Mouse (Mus musculus): ENCODE data around the gene Speer4e. TPM values are rescaled to one million over a fixed set of nuclear protein-coding genes. Genes with fewer than 3 reads are reported as not detected.
"Not testable (repeated sequence)": the region's sequence is repeated elsewhere in the genome, so short reads cannot be mapped to it uniquely, and the experiment has no call there.

Gene Speer4e
- not detected for total RNA-seq (2021)
- long read RNA-seq: 0 reads

- DNase-seq (ENCODE audit: low spot score in 2 of 2): not testable (repeated sequence)
These were observed at the start of gene Speer4e for GRCm38 (mm10) chr5:14938329-14938728. Gene Speer4e, minus strand, starts transcription at chr5:14938429.

- not testable (repeated sequence) for DNase-seq (ENCODE audit: low spot score in 2 of 2)
These were observed 48.6 kb upstream of the Speer4e start for GRCm38 (mm10) chr5:14986649-14987387.

- DNase-seq (ENCODE audit: low spot score in 2 of 2): not testable (repeated sequence)
These were observed 40.6 kb upstream of the Speer4e start, which contains the start of gene Gm10354 for GRCm38 (mm10) chr5:14978835-14979234. Gene Gm10354, minus strand, starts transcription at chr5:14978935.

GRCm38 (mm10) chr5:14977368-14977767 lies 39.1 kb upstream of the Speer4e start:
- not testable (repeated sequence) for DNase-seq (ENCODE audit: low spot score in 2 of 2)

- not testable (repeated sequence) for DNase-seq (ENCODE audit: low spot score in 2 of 2)
These were observed 37.1 kb upstream of the Speer4e start for GRCm38 (mm10) chr5:14975294-14975693.

GRCm38 (mm10) chr5:14972841-14973240 lies 34.6 kb upstream of the Speer4e start:
- DNase-seq (ENCODE audit: low spot score in 2 of 2): not testable (repeated sequence)

GRCm38 (mm10) chr5:14963821-14964220 lies 25.6 kb upstream of the Speer4e start:
- DNase-seq (ENCODE audit: low spot score in 2 of 2): not testable (repeated sequence)

GRCm38 (mm10) chr5:14961502-14961901 lies 23.3 kb upstream of the Speer4e start:
- DNase-seq (ENCODE audit: low spot score in 2 of 2): not testable (repeated sequence)

- DNase-seq (ENCODE audit: low spot score in 2 of 2): not testable (repeated sequence)
These were observed 17.9 kb upstream of the Speer4e start for GRCm38 (mm10) chr5:14955928-14956706.

- not testable (repeated sequence) for DNase-seq (ENCODE audit: low spot score in 2 of 2)
These were observed 15.4 kb upstream of the Speer4e start for GRCm38 (mm10) chr5:14953587-14953986.

GRCm38 (mm10) chr5:14952749-14953148 lies 14.5 kb upstream of the Speer4e start:
- not testable (repeated sequence) for DNase-seq (ENCODE audit: low spot score in 2 of 2)

- not testable (repeated sequence) for DNase-seq (ENCODE audit: low spot score in 2 of 2)
These were observed 13.6 kb upstream of the Speer4e start for GRCm38 (mm10) chr5:14951822-14952221.

GRCm38 (mm10) chr5:14947482-14948198 lies 9.4 kb upstream of the Speer4e start:
- peak; percentile 7 to 21 for DNase-seq (ENCODE audit: low spot score in 2 of 2)

- DNase-seq (ENCODE audit: low spot score in 2 of 2): not testable (repeated sequence)
These were observed 7.3 kb upstream of the Speer4e start for GRCm38 (mm10) chr5:14945524-14945923.

- not testable (repeated sequence) for DNase-seq (ENCODE audit: low spot score in 2 of 2)
These were observed 2.8 kb upstream of the Speer4e start for GRCm38 (mm10) chr5:14941043-14941442.

- DNase-seq (ENCODE audit: low spot score in 2 of 2): not testable (repeated sequence)
These were observed 4.5 kb downstream of the Speer4e start for GRCm38 (mm10) chr5:14933721-14934120.

- not testable (repeated sequence) for DNase-seq (ENCODE audit: low spot score in 2 of 2)
These were observed 11.2 kb downstream of the Speer4e start for GRCm38 (mm10) chr5:14927047-14927446.

GRCm38 (mm10) chr5:14914799-14915198 lies 23.4 kb downstream of the Speer4e start, which contains the start of gene Gm9758:
Gene Gm9758, minus strand, starts transcription at chr5:14914899.
- not testable (repeated sequence) for DNase-seq (ENCODE audit: low spot score in 2 of 2)

GRCm38 (mm10) chr5:14914361-14914760 lies 23.9 kb downstream of the Speer4e start:
- not testable (repeated sequence) for DNase-seq (ENCODE audit: low spot score in 2 of 2)

- DNase-seq (ENCODE audit: low spot score in 2 of 2): not testable (repeated sequence)
These were observed 34.7 kb downstream of the Speer4e start for GRCm38 (mm10) chr5:14903539-14903938.

GRCm38 (mm10) chr5:14892242-14892641 lies 46.0 kb downstream of the Speer4e start:
- no peak for DNase-seq (ENCODE audit: low spot score in 2 of 2)

Measured in layer of hippocampus, postnatal 10 days (tissue).